Mouse (Mus musculus) subcutaneous adipose tissue, adult 2 months (tissue): ENCODE results near the gene Nfe2l1. TPM values are rescaled to one million over a fixed set of nuclear protein-coding genes. Genes with fewer than 3 reads are reported as not detected.

ENCODE experiments used
- polyA plus RNA-seq: library from polyadenylated mRNA; depleted of rRNA; stranded (reverse); fragments of >200 nt; gene quantifications from 2 replicates; pipeline ENCODE4 v1.2.3, GENCODE M21; 2012; ENCODE audit warnings: low replicate concordance; rRNA removed

Gene Nfe2l1
- polyA plus RNA-seq, result 263 and 396 TPM in 2 replicates

DNA sequence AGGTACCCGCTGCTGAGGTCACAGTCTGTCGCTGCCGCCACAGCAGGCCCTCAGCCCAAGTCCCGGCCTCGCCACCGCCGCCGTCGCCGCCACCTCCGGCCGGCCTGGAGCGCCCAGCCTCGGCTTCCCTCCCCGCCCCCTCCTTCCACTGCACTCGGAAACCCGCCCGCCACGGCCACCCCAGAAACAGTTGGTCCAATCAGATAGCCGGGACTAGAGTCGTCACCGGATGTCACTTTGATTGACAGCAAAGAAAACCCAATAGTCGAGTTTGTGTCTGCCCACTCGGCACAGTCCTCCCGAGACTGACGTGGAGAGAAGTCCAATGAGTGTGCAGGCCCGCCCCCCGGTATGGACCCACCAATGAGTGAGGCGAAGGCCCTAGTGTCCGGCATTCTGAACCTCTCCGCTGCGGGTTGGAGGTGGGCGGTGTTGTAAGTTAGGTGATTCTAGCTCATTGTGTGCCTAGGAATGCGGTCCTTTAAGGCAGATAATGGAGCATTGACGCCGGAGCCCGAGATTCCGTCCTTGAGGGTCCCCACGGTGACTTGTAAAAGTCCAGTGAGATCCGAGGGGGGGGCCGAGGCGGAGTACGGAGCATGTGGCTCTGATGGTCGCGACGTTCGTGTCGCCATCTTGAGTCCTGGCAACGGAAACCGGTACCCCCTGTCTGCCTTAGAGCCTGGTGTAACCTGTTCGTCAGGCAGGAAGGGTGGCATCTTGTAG lies at the start of gene Nfe2l1:
Gene Nfe2l1, minus strand, starts transcription at position 156 of the 726 bp plus-strand sequence.

DNA sequence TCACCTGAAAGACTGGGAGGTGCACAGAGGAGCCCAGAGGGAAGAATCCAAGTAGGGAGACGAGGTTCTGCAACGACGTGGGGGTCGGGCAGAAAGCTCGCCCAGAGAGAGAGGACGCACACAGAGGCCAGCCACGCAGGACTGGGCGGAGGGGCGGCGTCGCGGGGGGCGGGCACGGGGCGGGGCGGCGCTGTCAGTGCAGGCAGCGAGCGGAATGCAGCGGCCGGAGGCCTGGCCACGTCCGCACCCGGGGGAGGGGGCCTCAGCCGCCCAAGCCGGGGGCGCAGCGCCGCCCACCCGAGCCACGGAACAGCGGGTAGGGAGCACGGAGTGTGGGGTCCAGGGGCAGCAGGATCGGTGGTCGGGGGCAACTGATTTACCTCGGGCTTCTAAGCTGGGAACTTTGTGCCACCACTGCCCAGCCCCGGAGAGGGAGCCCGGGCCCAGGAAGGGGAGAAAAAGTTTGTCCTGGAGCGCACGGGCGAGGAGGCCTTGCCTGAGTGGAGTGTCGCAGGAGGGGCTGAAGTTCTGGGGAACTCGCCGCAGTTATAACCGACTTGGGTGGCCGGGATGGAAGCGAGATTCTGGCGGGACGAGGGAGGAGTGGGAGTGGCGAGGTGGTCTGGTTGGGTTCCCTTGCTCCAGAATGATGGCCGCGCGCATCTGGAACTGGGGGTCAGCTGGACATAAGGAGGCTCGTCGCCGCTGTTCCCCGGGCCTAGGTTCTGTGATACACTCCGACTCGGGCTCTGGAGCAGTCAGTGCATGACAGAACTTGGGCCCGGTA lies 20.1 kb upstream of the Nfe2l1 start, which contains the start of gene Copz2:
Gene Copz2, plus strand, starts transcription at position 190 of the 787 bp plus-strand sequence.

DNA sequence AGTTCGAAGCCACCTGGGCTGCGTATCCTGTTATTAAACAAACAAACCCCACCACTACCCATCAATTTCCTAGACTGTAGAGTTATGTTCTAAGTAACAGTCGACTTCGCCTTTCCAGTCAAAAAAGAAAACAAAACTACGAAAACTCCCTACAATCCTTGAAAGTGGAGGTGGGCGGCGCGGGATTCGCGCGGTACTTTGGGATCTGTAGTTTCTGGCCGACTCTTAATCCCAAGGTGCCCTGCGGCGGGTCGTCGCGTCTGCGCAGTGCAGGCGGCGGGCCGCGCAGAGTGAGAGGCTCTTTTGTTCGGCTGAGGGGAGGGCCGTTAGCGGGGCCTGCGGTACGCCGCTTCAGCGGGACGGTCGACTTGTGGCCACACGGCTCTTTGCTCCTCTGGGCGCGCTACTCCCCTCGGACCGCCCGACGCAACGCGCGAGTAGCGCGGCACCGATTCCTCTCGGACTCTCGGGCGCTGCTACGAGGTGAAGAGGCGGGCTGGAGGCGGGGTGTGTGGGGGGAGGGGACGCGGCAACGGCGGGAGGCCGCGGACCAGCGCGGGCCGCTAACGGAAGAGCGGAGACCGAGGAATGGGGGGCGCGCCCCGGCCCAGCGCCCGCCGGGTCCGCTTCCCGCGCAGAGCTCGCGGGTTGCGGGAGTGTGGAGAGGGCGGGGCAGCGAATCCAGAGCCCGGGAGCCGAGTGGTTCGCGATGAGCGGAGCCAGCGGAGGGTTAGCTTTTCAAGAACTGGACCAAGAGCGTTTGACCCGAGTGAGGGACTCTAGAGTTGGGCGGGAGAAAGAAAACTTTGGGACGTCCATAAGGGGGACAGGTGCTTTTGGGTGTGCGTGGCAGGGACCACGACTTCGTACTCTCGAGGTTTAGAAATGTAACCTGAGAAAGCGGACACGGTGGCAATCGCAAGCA lies 40.6 kb downstream of the Nfe2l1 start, which contains the start of gene Cbx1:
Gene Cbx1, plus strand, starts transcription at position 257 of the 925 bp plus-strand sequence.

DNA sequence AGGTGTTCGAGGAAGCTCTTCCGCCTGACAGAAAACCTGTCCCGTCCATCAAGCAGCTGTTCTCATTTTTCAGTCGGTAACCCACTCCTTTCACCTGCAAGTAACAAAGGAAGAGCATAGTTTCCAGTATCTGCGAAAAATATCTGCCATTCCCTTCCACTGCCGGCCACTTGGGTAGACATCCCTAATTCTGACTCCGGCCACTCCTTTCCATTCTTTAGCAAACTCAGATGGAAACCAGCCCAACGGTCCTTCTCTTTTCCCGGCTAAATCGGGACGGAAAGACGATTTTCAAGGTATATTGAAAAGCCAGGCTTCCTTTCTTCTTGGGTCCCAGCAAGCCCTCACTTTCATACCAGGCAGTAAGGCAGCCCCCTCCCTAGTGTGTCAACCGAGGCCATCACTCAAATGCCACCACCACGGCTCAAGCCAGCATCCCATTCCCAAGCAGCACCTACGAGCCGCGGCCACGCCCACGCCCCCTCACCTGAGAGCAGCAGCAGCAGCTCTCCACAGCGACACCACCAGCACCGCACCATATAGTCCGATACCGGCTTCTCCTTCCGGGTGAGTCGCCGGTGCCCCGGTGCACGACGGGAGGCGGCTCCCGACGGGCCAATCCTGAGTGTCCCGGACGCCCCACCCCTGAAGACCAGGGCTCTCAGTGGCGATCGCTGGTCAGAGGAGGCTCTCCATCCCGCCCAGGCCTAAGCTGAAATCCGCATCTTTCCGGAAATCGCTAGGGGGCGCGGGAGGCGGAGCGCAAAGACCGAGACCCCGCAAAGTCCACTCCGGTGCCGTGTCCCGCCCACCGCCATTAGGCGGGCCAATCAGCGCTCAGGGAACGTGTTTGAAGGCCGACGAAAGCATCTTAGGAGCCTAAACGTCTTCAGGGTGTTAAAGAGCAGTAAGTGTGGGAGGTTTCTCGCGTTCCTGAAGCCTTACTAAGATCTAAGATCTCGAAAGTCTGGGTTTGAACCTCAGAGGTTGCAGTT lies 52.5 kb downstream of the Nfe2l1 start, which contains the start of gene Snx11:
Gene Snx11, minus strand, starts transcription at position 592 of the 995 bp plus-strand sequence.

Other genes with a start within 250 kb of the Nfe2l1 start
- gene Snx11, start 52.4 kb downstream of the Nfe2l1 start, polyA plus RNA-seq, result 25.8 and 33.3 TPM in 2 replicates
- 14.0 and 20.9 TPM in 2 replicates for gene Cbx1, start 40.8 kb downstream of the Nfe2l1 start, polyA plus RNA-seq
- 97.4 and 128 TPM in 2 replicates for gene Copz2, start 19.9 kb upstream of the Nfe2l1 start, polyA plus RNA-seq
- gene Cdk5rap3, start 86.5 kb upstream of the Nfe2l1 start, polyA plus RNA-seq, result 48.3 and 58.9 TPM in 2 replicates
- gene Prr15l, start 98.1 kb upstream of the Nfe2l1 start, polyA plus RNA-seq, result 8.3 TPM in 1 of 2 replicates, not detected in the other
- gene Pnpo, start 114.0 kb upstream of the Nfe2l1 start, polyA plus RNA-seq, result 24.2 and 28.6 TPM in 2 replicates
- 17.3 and 24.9 TPM in 2 replicates for gene Sp2, start 153.0 kb upstream of the Nfe2l1 start, polyA plus RNA-seq
- gene Sp6, start 183.4 kb upstream of the Nfe2l1 start, polyA plus RNA-seq, result 0.26 and 0.66 TPM in 2 replicates
- 10.6 and 17.6 TPM in 2 replicates for gene Scrn2, start 200.0 kb upstream of the Nfe2l1 start, polyA plus RNA-seq
- gene Lrrc46, start 211.4 kb upstream of the Nfe2l1 start, polyA plus RNA-seq, result 0.14 and 0.67 TPM in 2 replicates
- 103 and 129 TPM in 2 replicates for gene Mrpl10, start 211.6 kb upstream of the Nfe2l1 start, polyA plus RNA-seq
- gene Osbpl7, start 220.7 kb upstream of the Nfe2l1 start, polyA plus RNA-seq, result 8.3 and 14.0 TPM in 2 replicates